Mouse (Mus musculus) cerebellum, adult 2 months (tissue): Measurements from ENCODE around the gene Eif4g3. TPM values are rescaled to one million over a fixed set of nuclear protein-coding genes. Genes with fewer than 3 reads are reported as not detected.

Experiments used
- DNase-seq, 2 experiments: peaks; one replicate each; pipeline ENCODE4 v3.0.0; 2021
- H3K27ac ChIP-seq: fragments of 200-500 bp; 2 replicates; pipeline ENCODE4 v1.5.1; 2012; ENCODE audit warnings: low read length, control low read depth, inconsistent platforms; ENCODE audit not compliant: insufficient read depth
- H3K27me3 ChIP-seq: fragments of 200-500 bp; 2 replicates; pipeline ENCODE4 v1.6.1; 2012; ENCODE audit warnings: inconsistent platforms, mild to moderate bottlenecking, low read length, moderate library complexity; ENCODE audit not compliant: control insufficient read depth, insufficient read depth
- H3K4me1 ChIP-seq: fragments of 200-500 bp; 2 replicates; pipeline ENCODE4 v1.6.1; 2011; ENCODE audit warnings: low read length; ENCODE audit not compliant: control insufficient read depth, insufficient read depth
- H3K4me3 ChIP-seq: fragments of 200-500 bp; replicated peaks from 2 replicates; pipeline ENCODE3; 2011; ENCODE audit warnings: mild to moderate bottlenecking, low read depth, low read length, control low read depth; ENCODE audit not compliant: insufficient read depth
- CTCF ChIP-seq: fragments of 200-500 bp; IDR thresholded peaks from 2 replicates; pipeline ENCODE4 v1.5.1; 2011; ENCODE audit warnings: low read depth, mild to moderate bottlenecking, control low read depth, low read length, moderate library complexity, borderline replicate concordance; ENCODE audit not compliant: insufficient read depth
- POLR2A ChIP-seq: fragments of 200-500 bp; IDR thresholded peaks from 2 replicates; pipeline ENCODE4 v1.6.1; 2011; ENCODE audit warnings: low read length, control low read depth, borderline replicate concordance; ENCODE audit not compliant: insufficient read depth
- WGBS: fragments of 180-500 bp; shearing (Covaris S2); methylation state at CpG from one replicate; pipeline ENCODE4 v1.1.7; 2018; 5-methylcytosine and 5-hydroxymethylcytosine counted together
- polyA plus RNA-seq: library from polyadenylated mRNA; depleted of rRNA; stranded (reverse); fragments of >200 nt; gene quantifications from 2 replicates; pipeline ENCODE4 v1.2.3, GENCODE M21; 2012

Eif4g3 gene
- polyA plus RNA-seq, 1 experiment: 156 TPM

DNA sequence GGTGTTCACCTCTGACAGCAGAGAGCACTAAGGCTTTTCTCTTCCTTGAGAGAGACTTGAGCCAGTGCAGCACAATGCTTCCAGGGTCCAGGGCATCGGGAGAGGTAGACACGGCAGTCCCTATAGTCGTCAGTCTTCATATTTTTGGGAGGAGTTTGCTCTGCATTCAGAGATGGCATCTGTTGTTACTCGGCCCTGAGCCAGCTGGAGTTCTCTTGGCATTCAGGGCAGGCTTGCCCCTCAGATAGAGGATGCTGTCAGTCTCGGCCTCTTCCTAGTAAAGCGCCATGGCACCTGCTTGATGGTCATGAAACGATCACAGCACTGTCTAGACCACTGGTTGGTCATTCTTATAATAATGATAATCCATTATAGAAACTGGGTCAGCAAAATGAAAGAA lies 131.2 kb downstream of the Eif4g3 start:
- Histone ChIP-seq H3K4me1 (peaks cover 4% of the 10 kb centered on the region), H3K4me3 (no peak overlapping the region), H3K27me3 (no peaks in the 10 kb centered on the region), H3K27ac (no peak overlapping the region)
- no peak for TF ChIP-seq CTCF
- WGBS: 6% methylated on average over 7 of the region's 7 CpGs
- peak; percentile 63 to 68 for DNase-seq

DNA sequence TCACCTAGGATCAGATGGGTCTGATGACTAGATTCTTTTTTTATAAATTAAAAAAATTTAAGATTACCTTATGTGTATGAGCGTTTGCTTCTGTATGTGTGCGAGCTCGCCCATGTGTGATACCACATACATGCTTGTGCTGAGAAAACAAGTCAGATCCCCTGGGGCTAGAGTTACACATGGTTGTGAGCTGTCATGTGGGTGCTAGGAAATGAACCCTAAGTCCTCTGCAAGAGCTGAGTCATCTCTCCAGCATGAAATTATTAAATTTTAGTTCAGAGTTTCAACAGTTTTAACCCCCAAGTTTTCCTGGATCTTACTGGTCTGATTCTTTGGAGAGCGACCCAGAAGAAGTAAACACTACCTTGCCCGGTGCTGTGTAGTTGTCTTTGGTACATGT lies 134.5 kb downstream of the Eif4g3 start:
- Histone ChIP-seq H3K4me3 (no peak overlapping the region), H3K4me1 (peaks cover 7% of the 10 kb centered on the region), H3K27me3 (no peaks in the 10 kb centered on the region), H3K27ac (no peak overlapping the region)
- 93% methylated on average over 5 of the region's 5 CpGs for WGBS
- TF ChIP-seq CTCF (no peak), POLR2A (no peak)
- no peak for DNase-seq

DNA sequence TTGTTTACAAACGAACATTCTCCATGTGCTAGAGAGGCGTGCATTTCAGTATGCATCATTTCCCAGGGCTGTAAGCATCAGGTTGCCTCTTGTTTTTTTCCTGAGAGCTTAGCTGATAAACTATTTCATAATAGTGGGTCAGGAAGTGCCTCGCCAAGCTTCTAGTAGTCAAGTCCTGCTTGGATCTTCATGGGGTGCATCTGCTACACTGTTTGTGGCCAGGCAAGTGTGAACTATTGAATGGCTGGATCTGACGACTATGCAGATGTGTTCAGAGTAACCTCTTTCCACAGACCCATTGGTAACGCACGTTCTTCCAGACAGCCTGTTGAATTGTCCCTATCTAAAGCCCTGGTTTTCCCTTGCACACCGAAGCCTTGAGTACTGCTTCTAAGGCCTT lies 135.0 kb downstream of the Eif4g3 start:
- Histone ChIP-seq H3K27ac (no peak overlapping the region), H3K4me3 (no peak overlapping the region), H3K4me1 (peaks cover 9% of the 10 kb centered on the region), H3K27me3 (no peaks in the 10 kb centered on the region)
- 68% methylated on average over 7 of the region's 7 CpGs for WGBS
- no peak for DNase-seq
- no peak for TF ChIP-seq CTCF
- TF ChIP-seq POLR2A: no peak

DNA sequence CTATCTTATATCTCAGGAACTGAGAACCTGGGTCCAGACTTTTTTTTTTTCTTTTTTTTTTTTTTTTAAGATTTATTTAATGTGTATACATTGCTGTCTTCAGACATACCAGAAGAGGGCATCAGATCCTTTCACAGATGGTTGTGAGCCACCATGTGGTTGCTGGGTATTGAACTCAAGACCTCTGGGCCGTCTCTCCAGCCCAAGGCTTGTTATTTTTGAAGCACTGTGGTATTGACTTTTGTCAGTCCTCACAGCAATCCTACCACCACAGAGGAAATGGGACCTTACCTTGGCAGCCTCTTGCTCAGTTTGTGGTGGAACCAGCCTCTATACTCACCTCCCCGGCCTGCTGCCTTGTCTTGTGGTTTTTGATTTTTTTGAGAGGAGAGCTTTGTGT lies 137.3 kb downstream of the Eif4g3 start:
- TF ChIP-seq CTCF (no peak), POLR2A (no peak)
- Histone ChIP-seq H3K27ac (no peak overlapping the region), H3K27me3 (no peaks in the 10 kb centered on the region), H3K4me3 (no peak overlapping the region), H3K4me1 (peaks cover 10% of the 10 kb centered on the region)
- 65% methylated on average over 2 of the region's 2 CpGs for WGBS
- DNase-seq: no peak

DNA sequence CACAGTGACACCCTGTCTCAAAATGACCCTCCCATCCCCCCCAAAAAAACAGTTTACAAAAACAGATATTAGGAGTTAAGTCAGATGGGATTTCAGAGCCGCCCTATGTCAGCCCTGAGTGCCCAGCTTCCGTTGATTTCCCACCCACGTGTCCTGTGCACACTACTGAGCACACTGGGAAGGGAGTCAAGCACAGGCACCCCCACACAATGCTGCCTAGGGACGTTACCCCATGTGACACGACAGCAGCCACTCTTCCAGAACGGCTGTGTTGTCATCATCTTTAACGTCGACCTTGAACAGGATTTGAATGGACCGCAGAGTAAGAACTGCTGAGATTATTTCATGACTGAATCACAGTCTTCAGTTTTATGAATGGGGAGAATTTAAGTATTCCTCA lies 138.4 kb downstream of the Eif4g3 start:
- DNase-seq: no peak
- H3K4me3 ChIP-seq: no peak overlapping the region
- WGBS: 42% methylated on average over 9 of the region's 9 CpGs
- no peak overlapping the region for H3K27ac ChIP-seq
- H3K27me3 ChIP-seq: no peaks in the 10 kb centered on the region
- peaks cover 10% of the 10 kb centered on the region for H3K4me1 ChIP-seq
- TF ChIP-seq POLR2A (no peak), CTCF (no peak)

DNA sequence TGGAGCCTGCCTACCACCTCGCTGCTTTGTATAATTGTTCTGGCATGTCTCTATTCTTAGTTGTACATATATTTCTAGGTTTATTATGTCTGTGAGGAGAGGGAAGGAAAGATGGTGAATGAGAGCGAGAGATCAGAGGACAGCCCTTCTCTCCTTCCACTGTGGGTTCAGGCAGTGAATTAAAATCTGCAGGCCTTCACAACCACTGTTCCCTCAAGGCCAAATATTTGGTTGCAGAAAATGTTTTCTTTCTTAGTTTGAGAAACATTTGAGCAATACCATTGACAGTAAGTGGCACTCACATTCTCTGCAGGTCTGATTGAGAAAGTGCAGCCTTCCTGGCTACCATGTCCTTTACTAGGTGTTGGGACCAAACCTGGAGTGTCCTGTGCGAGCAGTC lies 138.9 kb downstream of the Eif4g3 start:
- H3K4me1 ChIP-seq: peaks cover 10% of the 10 kb centered on the region
- TF ChIP-seq POLR2A: no peak
- no peak for TF ChIP-seq CTCF
- DNase-seq: no peak
- no peak overlapping the region for H3K4me3 ChIP-seq
- no peaks in the 10 kb centered on the region for H3K27me3 ChIP-seq
- 86% methylated on average over 3 of the region's 3 CpGs for WGBS
- no peak overlapping the region for H3K27ac ChIP-seq

GRCm38 (mm10) chr4:138133360-138133759 lies 140.5 kb downstream of the Eif4g3 start:
- TF ChIP-seq CTCF (no peak), POLR2A (no peak)
- H3K27me3 ChIP-seq: no peaks in the 10 kb centered on the region
- no peak overlapping the region for H3K4me3 ChIP-seq
- peaks cover 12% of the 10 kb centered on the region for H3K4me1 ChIP-seq
- WGBS: 87% methylated on average over 9 of the region's 9 CpGs
- no peak for DNase-seq
- H3K27ac ChIP-seq: no peak overlapping the region

DNA sequence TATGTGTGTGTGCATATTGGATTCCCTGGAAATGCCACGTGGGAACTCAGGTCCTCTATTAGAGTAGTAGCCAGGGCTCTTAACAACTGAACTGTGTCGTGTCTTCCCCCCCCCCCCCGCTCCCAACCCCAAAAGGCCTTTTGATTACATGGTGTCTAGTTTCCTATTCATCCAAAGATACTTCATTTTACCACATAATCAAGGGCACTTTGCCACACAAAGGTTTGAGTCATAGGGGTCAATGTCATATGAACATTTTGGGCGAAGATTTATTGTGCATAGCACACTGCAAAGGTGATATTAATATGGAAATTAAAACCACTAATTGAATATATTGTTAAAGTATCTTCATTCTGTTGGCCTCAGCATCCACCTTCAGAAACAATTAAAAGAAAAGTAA lies 144.5 kb downstream of the Eif4g3 start:
- no peaks in the 10 kb centered on the region for H3K27me3 ChIP-seq
- WGBS: 59% methylated on average over 4 of the region's 4 CpGs
- H3K4me1 ChIP-seq: peaks cover 9% of the 10 kb centered on the region; the same call in 1 of the 2 replicates

More for the DNA sequence above, 144.5 kb downstream of the Eif4g3 start:
- Histone ChIP-seq H3K27ac (no peak overlapping the region), H3K4me3 (no peak overlapping the region)
- no peak for TF ChIP-seq POLR2A
- TF ChIP-seq CTCF: no peak
- DNase-seq: no peak
